Mouse (Mus musculus) small intestine, adult 2 months (tissue): ENCODE measurements at regions not wholly inside any gene's neighbourhood (a gene's known extent, or its start where the extent isn't known, plus 50 kb on each side); places are given as distances from the start of the nearest gene placed in this dataset.
"Not testable (repeated sequence)": the region's sequence is repeated elsewhere in the genome, so short reads cannot be mapped to it uniquely, and the experiment has no call there.

ENCODE experiments used
- H3K27ac ChIP-seq: fragments of 200-500 bp; 2 replicates; pipeline ENCODE4 v1.5.1; 2012; ENCODE audit warnings: low read depth, low read length, control low read depth, inconsistent platforms; ENCODE audit not compliant: insufficient read depth
- H3K27me3 ChIP-seq: fragments of 200-500 bp; 2 replicates; pipeline ENCODE4 v1.6.1; 2012; ENCODE audit warnings: mild to moderate bottlenecking, moderate library complexity, low read length, inconsistent platforms; ENCODE audit not compliant: control insufficient read depth, insufficient read depth
- H3K36me3 ChIP-seq: fragments of 200-500 bp; 2 replicates; pipeline ENCODE4 v1.6.1; 2012; ENCODE audit warnings: mild to moderate bottlenecking, low read length, control low read depth, inconsistent platforms; ENCODE audit not compliant: control insufficient read depth, insufficient read depth
- H3K4me1 ChIP-seq: fragments of 200-500 bp; 2 replicates; pipeline ENCODE4 v1.6.1; 2012; ENCODE audit warnings: low read length, inconsistent platforms, mixed read lengths; ENCODE audit not compliant: control insufficient read depth, insufficient read depth, insufficient read length
- H3K4me3 ChIP-seq: fragments of 200-500 bp; 2 replicates; pipeline ENCODE4 v1.5.1; 2012; ENCODE audit warnings: low read depth, mild to moderate bottlenecking, control low read depth, inconsistent platforms, low read length, moderate library complexity
- CTCF ChIP-seq: fragments of 200-500 bp; IDR thresholded peaks from 2 replicates; pipeline ENCODE4 v1.5.1; 2012; ENCODE audit warnings: low read depth, mild to moderate bottlenecking, control low read depth, inconsistent platforms, low read length, moderate library complexity, mixed read lengths; ENCODE audit not compliant: insufficient replicate concordance, insufficient read length; ENCODE audit errors: extremely low read depth
- POLR2A ChIP-seq: fragments of 200-500 bp; IDR thresholded peaks from 2 replicates; pipeline ENCODE4 v1.6.1; 2012; ENCODE audit warnings: low read depth, mild to moderate bottlenecking, control low read depth, inconsistent platforms, low read length, moderate library complexity
- WGBS: fragments of 180-500 bp; shearing (Covaris S2); methylation state at CpG from one replicate; pipeline ENCODE4 v1.1.7; 2018; 5-methylcytosine and 5-hydroxymethylcytosine counted together

DNA sequence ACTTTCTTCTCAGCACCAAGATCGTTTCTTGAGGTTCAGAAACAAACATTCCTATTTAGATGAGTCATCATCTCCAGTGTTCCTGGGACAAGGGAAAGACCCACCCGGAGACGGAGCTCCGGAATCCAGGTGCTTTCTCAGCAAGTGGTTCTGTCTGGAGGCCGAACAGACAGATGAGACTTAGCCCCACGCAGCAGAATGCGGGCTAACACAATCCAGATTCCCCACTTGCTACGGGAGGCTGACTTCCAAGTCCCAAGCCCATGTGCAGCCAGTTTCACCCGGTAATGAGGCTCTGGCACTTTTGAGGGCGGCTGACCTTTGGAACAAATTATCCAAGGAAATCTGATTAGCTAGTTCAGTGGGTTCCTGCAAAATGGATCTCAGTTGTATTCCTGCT is 150.3 kb downstream of the Nucb2 start:
- 37% methylated on average over 10 of the region's 10 CpGs for WGBS
- H3K4me3 ChIP-seq = no peak overlapping the region

DNA sequence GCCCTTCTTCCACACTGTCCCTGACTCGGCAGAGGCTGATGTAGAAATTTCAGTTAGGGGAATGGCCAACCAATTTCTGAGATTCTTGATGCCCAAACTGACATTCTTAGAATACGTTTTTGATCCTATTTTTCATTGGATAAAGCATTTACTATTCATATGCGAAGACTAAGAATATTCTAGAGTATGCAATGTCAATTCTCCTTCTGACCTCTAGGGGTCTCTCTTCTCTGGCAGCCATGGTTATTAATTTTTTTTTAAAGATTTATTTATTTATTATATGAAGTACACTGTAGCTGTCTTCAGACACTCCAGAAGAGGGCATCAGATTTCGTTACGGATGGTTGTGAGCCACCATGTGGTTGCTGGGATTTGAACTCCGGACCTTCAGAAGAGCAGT is 152.9 kb downstream of the Nucb2 start:
- WGBS = 86% methylated on average over 6 of the region's 6 CpGs
- not testable (repeated sequence) for H3K4me3 ChIP-seq, H3K27me3 ChIP-seq, H3K27ac ChIP-seq, H3K4me1 ChIP-seq, H3K36me3 ChIP-seq

More for the DNA sequence above, 150.3 kb downstream of the Nucb2 start:
- H3K27ac ChIP-seq = no peak overlapping the region
- no peak for TF ChIP-seq CTCF
- TF ChIP-seq POLR2A = no peak
- H3K36me3 ChIP-seq = no peaks in the 10 kb centered on the region
- no peaks in the 10 kb centered on the region for H3K27me3 ChIP-seq
- no peaks in the 10 kb centered on the region for H3K4me1 ChIP-seq

GRCm38 (mm10) chr7:116665581-116665980 is 161.4 kb downstream of the Nucb2 start:
- H3K27me3 ChIP-seq = no peaks in the 10 kb centered on the region
- WGBS = 80% methylated on average over 15 of the region's 15 CpGs
- TF ChIP-seq POLR2A = no peak
- TF ChIP-seq CTCF = no peak
- H3K27ac ChIP-seq = no peak overlapping the region
- H3K4me1 ChIP-seq = no peaks in the 10 kb centered on the region
- no peaks in the 10 kb centered on the region for H3K36me3 ChIP-seq
- H3K4me3 ChIP-seq = no peak overlapping the region

DNA sequence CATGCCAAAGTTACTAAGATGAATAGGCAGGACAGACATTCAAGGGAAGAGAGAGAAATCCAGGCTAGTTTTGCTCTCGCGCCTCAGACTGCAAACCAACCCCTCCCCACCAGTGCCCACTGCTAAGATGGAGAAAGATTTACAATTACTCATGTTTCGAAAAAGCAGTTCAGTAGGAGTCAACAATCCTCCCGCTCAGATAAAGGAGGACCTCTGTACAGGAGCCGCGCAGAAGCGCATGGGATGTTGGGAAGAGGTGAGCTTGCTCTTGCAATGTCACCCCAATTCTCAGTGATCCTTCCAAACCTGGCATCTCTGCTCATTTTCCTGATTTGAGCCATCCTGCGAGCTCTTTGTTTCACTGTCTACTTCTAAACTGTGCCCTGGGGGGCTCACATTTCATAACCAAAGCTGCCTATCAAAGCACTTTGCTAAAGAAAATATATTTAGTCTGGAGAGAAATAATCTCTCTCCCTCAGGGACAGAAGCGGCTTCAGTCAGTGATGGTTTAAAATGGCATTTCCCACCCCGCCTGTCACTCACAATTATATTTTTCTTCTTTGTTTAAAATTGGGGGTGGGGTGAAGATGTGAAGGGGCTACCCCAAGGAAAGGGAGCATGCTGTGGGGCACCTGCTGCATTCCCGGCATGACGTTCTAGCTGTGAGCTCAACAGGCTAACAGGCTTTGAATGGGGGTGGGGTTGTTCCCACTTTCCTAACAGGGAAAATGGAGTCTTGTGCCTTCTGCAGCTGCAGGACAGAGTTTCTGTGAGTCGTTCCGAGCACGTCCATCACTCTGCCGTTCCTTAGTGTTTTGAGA is 170.2 kb downstream of the Nucb2 start:
- H3K4me3 ChIP-seq = no peak overlapping the region
- 47% methylated on average over 16 of the region's 16 CpGs for WGBS
- H3K36me3 ChIP-seq = no peaks in the 10 kb centered on the region
- H3K4me1 ChIP-seq = no peaks in the 10 kb centered on the region
- TF ChIP-seq POLR2A (no peak), CTCF (no peak)
- no peak overlapping the region for H3K27ac ChIP-seq
- no peaks in the 10 kb centered on the region for H3K27me3 ChIP-seq

DNA sequence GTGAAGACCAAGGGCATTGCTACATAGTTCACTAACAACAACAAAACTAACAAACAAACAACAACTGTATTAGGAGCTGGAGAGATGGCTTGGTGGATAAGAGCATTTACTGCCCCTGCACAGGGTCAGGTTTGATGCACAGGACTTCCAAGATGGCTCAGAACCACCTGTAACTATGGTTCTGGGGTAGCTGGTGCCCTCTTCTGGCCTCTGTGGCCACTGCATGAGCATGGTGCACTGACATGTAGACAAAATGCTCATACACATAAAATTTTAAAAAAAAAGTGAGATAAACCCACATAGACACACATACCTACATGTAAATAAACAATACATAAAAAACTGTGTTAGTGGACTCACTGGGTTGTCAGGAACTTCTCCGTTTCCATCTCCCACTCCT is 172.5 kb downstream of the Nucb2 start:
- 57% methylated on average over 1 of the region's 1 CpGs for WGBS
- TF ChIP-seq CTCF (no peak), POLR2A (no peak)

DNA sequence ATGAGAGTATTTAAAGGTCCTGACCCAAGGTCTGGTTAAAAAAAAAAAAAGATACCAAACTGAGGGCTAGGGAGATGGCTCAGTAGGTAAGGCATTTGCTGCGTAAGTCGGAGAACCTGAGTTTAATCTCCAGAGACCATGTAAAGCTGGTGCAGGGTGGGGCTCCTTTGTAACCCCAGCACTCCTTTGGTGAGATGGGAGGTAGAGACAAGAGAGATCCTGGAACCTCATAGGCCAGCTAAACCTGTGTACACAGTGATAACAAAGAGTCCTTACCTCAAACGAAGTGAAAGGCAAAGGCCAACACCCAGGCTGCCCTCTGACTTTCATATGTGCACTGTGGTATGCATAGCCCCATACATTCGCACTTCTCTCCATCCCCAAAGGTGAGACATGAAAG is 175.0 kb downstream of the Nucb2 start:
- WGBS = 43% methylated on average over 4 of the region's 4 CpGs
- TF ChIP-seq CTCF = no peak
- no peaks in the 10 kb centered on the region for H3K4me1 ChIP-seq

More for the DNA sequence above, 172.5 kb downstream of the Nucb2 start:
- Histone ChIP-seq H3K4me3 (no peak overlapping the region), H3K4me1 (no peaks in the 10 kb centered on the region), H3K27ac (no peak overlapping the region), H3K36me3 (no peaks in the 10 kb centered on the region), H3K27me3 (no peaks in the 10 kb centered on the region)

DNA sequence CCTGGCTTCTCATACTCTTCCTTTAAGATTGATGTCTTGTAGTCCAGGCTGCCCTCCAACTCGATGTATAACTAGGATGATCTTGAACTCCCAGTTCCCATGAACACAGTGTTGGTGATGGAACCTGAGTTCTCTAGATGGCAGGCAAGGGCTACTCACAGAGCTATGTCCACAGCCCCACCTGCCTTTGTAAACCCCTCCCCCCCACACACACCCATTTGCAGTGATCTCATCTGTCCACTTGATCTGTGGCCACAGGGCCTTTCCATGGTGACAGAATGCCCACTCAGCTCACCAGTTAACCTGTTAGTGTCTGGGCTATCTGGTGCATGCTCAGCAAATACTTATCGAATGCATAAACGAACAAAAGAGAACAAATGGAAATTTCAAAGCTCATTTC is 176.4 kb downstream of the Nucb2 start:
- 71% methylated on average over 3 of the region's 3 CpGs for WGBS
- H3K4me1 ChIP-seq = no peaks in the 10 kb centered on the region
- no peak for TF ChIP-seq CTCF
- no peak for TF ChIP-seq POLR2A
- H3K36me3 ChIP-seq = no peaks in the 10 kb centered on the region
- no peak overlapping the region for H3K4me3 ChIP-seq
- H3K27me3 ChIP-seq = no peaks in the 10 kb centered on the region
- no peak overlapping the region for H3K27ac ChIP-seq

More for the DNA sequence above, 175.0 kb downstream of the Nucb2 start:
- no peaks in the 10 kb centered on the region for H3K36me3 ChIP-seq
- H3K4me3 ChIP-seq = no peak overlapping the region
- no peaks in the 10 kb centered on the region for H3K27me3 ChIP-seq
- no peak overlapping the region for H3K27ac ChIP-seq
